Mouse (Mus musculus) heart, embryonic 15.5 days (tissue): ENCODE results near the gene Sptbn2. TPM values are rescaled to one million over a fixed set of nuclear protein-coding genes. Genes with fewer than 3 reads are reported as not detected.
A peak's percentile ranks its signal among the peaks of the same experiment; 100 is the strongest.

Experiments
- ATAC-seq: fragments of 200-750 bp; cut with Nextera tagmentation; replicated peaks from 2 replicates; pipeline ENCODE4 v1.8.0; 2017; ENCODE audit warnings: low read depth, moderate TSS enrichment; ENCODE audit not compliant: insufficient number of reproducible peaks, insufficient read depth, low FRiP score
- H3K27ac ChIP-seq: fragments of 300-500 bp; sonication (generic); 2 replicates; pipeline ENCODE4 v1.5.1; 2015; ENCODE audit warnings: mild to moderate bottlenecking, inconsistent platforms
- H3K27me3 ChIP-seq: fragments of 300-500 bp; sonication (generic); 2 replicates; pipeline ENCODE4 v1.6.1; 2015; ENCODE audit warnings: inconsistent platforms
- H3K36me3 ChIP-seq: fragments of 300-500 bp; sonication (generic); 2 replicates; pipeline ENCODE4 v1.6.1; 2015; ENCODE audit warnings: mild to moderate bottlenecking, inconsistent platforms
- H3K4me1 ChIP-seq: fragments of 300-500 bp; sonication (generic); replicated peaks from 2 replicates; pipeline ENCODE4 v1.6.1; 2015; ENCODE audit warnings: inconsistent platforms
- H3K4me2 ChIP-seq: fragments of 300-500 bp; sonication (generic); 2 replicates; pipeline ENCODE4 v1.6.1; 2015; ENCODE audit warnings: inconsistent platforms, mild to moderate bottlenecking, moderate library complexity
- H3K4me3 ChIP-seq: fragments of 300-500 bp; sonication (generic); 2 replicates; pipeline ENCODE4 v1.5.1; 2015; ENCODE audit warnings: mild to moderate bottlenecking, inconsistent platforms
- H3K9ac ChIP-seq: fragments of 300-500 bp; sonication (generic); 2 replicates; pipeline ENCODE4 v1.6.1; 2015; ENCODE audit warnings: mild to moderate bottlenecking, inconsistent platforms
- H3K9me3 ChIP-seq: fragments of 300-500 bp; sonication (generic); replicated peaks from 2 replicates; pipeline ENCODE4 v1.6.1; 2016; ENCODE audit warnings: inconsistent platforms
- WGBS: fragments of 180-500 bp; shearing (Covaris S2); methylation state at CpG from one replicate; pipeline ENCODE4 v1.1.7; 2015; ENCODE audit warnings: mixed read lengths; 5-methylcytosine and 5-hydroxymethylcytosine counted together
- polyA plus RNA-seq: library from polyadenylated mRNA; unstranded; fragments of >200 nt; fragmentation: Nextera tagmentation; extraction: Ambion mirVana; gene quantifications from 2 replicates; pipeline ENCODE4 v1.2.1, GENCODE M21; 2015

Sptbn2 gene
- polyA plus RNA-seq, 1 experiment from 2014 or later = 0.18 TPM

- Histone ChIP-seq H3K4me2 (no peak overlapping the region), H3K27me3 (peaks cover 54% of the 10 kb centered on the region), H3K36me3 (no peaks in the 10 kb centered on the region), H3K9me3 (no peaks in the 10 kb centered on the region), H3K27ac (no peak overlapping the region), H3K4me1 (peaks cover 17% of the 10 kb centered on the region), H3K9ac (no peak overlapping the region), H3K4me3 (no peak overlapping the region)
- 77% methylated on average over 10 of the region's 10 CpGs for WGBS
- no peak for ATAC-seq
Measured at GRCm38 (mm10) chr19:4708765-4709164, 2.2 kb upstream of the Sptbn2 start.

- Histone ChIP-seq H3K9me3 (no peaks in the 10 kb centered on the region), H3K4me3 (peak overlapping the region; percentile 49), H3K27ac (no peak overlapping the region), H3K36me3 (no peaks in the 10 kb centered on the region), H3K9ac (peak overlapping the region; percentile 47), H3K4me1 (peaks cover 17% of the 10 kb centered on the region), H3K27me3 (peaks cover 77% of the 10 kb centered on the region), H3K4me2 (peak overlapping the region; percentile 98)
- WGBS = 1% methylated on average over 46 of the region's 65 CpGs
- ATAC-seq = no peak
Measured at GRCm38 (mm10) chr19:4711601-4712155, 711 bp downstream of the Sptbn2 start.

GRCm38 (mm10) chr19:4712156-4712780 lies 1.3 kb downstream of the Sptbn2 start:
- H3K4me3 ChIP-seq = peak overlapping the region; percentile 49
- no peaks in the 10 kb centered on the region for H3K36me3 ChIP-seq
- H3K4me1 ChIP-seq = peaks cover 17% of the 10 kb centered on the region
- no peak overlapping the region for H3K27ac ChIP-seq
- no peaks in the 10 kb centered on the region for H3K9me3 ChIP-seq
- H3K27me3 ChIP-seq = peaks cover 79% of the 10 kb centered on the region
- WGBS = under 1% methylated on average over 60 of the region's 60 CpGs
- ATAC-seq = no peak
- peak overlapping the region; percentile 98 for H3K4me2 ChIP-seq
- peak overlapping the region; percentile 47 for H3K9ac ChIP-seq

GRCm38 (mm10) chr19:4712781-4713526 lies 2.0 kb downstream of the Sptbn2 start:
- Histone ChIP-seq H3K4me3 (peak overlapping the region; percentile 49), H3K9ac (no peak overlapping the region), H3K27me3 (peaks cover 84% of the 10 kb centered on the region), H3K4me1 (peaks cover 17% of the 10 kb centered on the region), H3K4me2 (peak overlapping the region; percentile 98), H3K9me3 (no peaks in the 10 kb centered on the region), H3K36me3 (no peaks in the 10 kb centered on the region), H3K27ac (no peak overlapping the region)
- no peak for ATAC-seq
- WGBS = 35% methylated on average over 13 of the region's 13 CpGs

- no peak overlapping the region for H3K27ac ChIP-seq
- no peak overlapping the region for H3K4me3 ChIP-seq
- H3K36me3 ChIP-seq = no peaks in the 10 kb centered on the region
- no peaks in the 10 kb centered on the region for H3K9me3 ChIP-seq
- H3K27me3 ChIP-seq = peaks cover 88% of the 10 kb centered on the region
- WGBS = 62% methylated on average over 3 of the region's 3 CpGs
- H3K9ac ChIP-seq = no peak overlapping the region
- H3K4me2 ChIP-seq = no peak overlapping the region
- peaks cover 19% of the 10 kb centered on the region for H3K4me1 ChIP-seq
- no peak for ATAC-seq
Measured at GRCm38 (mm10) chr19:4713886-4714285, 2.9 kb downstream of the Sptbn2 start.

GRCm38 (mm10) chr19:4716756-4717155 lies 5.8 kb downstream of the Sptbn2 start:
- no peak for ATAC-seq
- no peak overlapping the region for H3K4me2 ChIP-seq
- WGBS = 93% methylated on average over 14 of the region's 14 CpGs
- H3K4me1 ChIP-seq = peaks cover 15% of the 10 kb centered on the region
- H3K9me3 ChIP-seq = no peaks in the 10 kb centered on the region
- no peak overlapping the region for H3K27ac ChIP-seq
- H3K4me3 ChIP-seq = no peak overlapping the region
- H3K36me3 ChIP-seq = no peaks in the 10 kb centered on the region
- no peak overlapping the region for H3K9ac ChIP-seq
- peaks cover 88% of the 10 kb centered on the region for H3K27me3 ChIP-seq

GRCm38 (mm10) chr19:4717281-4717680 lies 6.3 kb downstream of the Sptbn2 start:
- no peak for ATAC-seq
- WGBS = 92% methylated on average over 2 of the region's 2 CpGs
- Histone ChIP-seq H3K4me2 (no peak overlapping the region), H3K4me1 (peaks cover 9% of the 10 kb centered on the region), H3K27ac (no peak overlapping the region), H3K4me3 (no peak overlapping the region), H3K36me3 (no peaks in the 10 kb centered on the region), H3K9ac (no peak overlapping the region), H3K27me3 (peaks cover 84% of the 10 kb centered on the region), H3K9me3 (no peaks in the 10 kb centered on the region)

GRCm38 (mm10) chr19:4718716-4719115 lies 7.7 kb downstream of the Sptbn2 start:
- no peaks in the 10 kb centered on the region for H3K9me3 ChIP-seq
- no peak for ATAC-seq
- H3K4me3 ChIP-seq = no peak overlapping the region
- H3K4me2 ChIP-seq = no peak overlapping the region
- no peaks in the 10 kb centered on the region for H3K36me3 ChIP-seq
- peaks cover 70% of the 10 kb centered on the region for H3K27me3 ChIP-seq
- 26% methylated on average over 8 of the region's 12 CpGs for WGBS
- H3K27ac ChIP-seq = no peak overlapping the region
- H3K4me1 ChIP-seq = peaks cover 5% of the 10 kb centered on the region; the same call in 1 of the 2 replicates
- no peak overlapping the region for H3K9ac ChIP-seq

- no peak for ATAC-seq
- Histone ChIP-seq H3K36me3 (no peaks in the 10 kb centered on the region), H3K9ac (no peak overlapping the region), H3K4me2 (no peak overlapping the region), H3K4me1 (peaks cover 5% of the 10 kb centered on the region; the same call in 1 of the 2 replicates), H3K9me3 (no peaks in the 10 kb centered on the region), H3K4me3 (no peak overlapping the region), H3K27ac (no peak overlapping the region), H3K27me3 (peaks cover 63% of the 10 kb centered on the region)
- 28% methylated on average over 5 of the region's 5 CpGs for WGBS
Measured at GRCm38 (mm10) chr19:4719351-4719764, 8.4 kb downstream of the Sptbn2 start.

GRCm38 (mm10) chr19:4720112-4720511 lies 9.1 kb downstream of the Sptbn2 start:
- Histone ChIP-seq H3K9me3 (no peaks in the 10 kb centered on the region), H3K36me3 (no peaks in the 10 kb centered on the region), H3K4me1 (peaks cover 5% of the 10 kb centered on the region; the same call in 1 of the 2 replicates), H3K27me3 (peaks cover 56% of the 10 kb centered on the region), H3K27ac (no peak overlapping the region), H3K4me2 (no peak overlapping the region), H3K4me3 (no peak overlapping the region), H3K9ac (no peak overlapping the region)
- no peak for ATAC-seq
- WGBS = 79% methylated on average over 15 of the region's 15 CpGs

- Histone ChIP-seq H3K4me3 (no peak overlapping the region), H3K27ac (no peak overlapping the region), H3K36me3 (no peaks in the 10 kb centered on the region), H3K9ac (no peak overlapping the region), H3K4me2 (no peak overlapping the region), H3K4me1 (peaks cover 5% of the 10 kb centered on the region; the same call in 1 of the 2 replicates), H3K9me3 (no peaks in the 10 kb centered on the region), H3K27me3 (peaks cover 49% of the 10 kb centered on the region)
- no peak for ATAC-seq
- 20% methylated on average over 11 of the region's 11 CpGs for WGBS
Measured at GRCm38 (mm10) chr19:4720671-4721244, 9.8 kb downstream of the Sptbn2 start.
